Mouse (Mus musculus) hindbrain, embryonic 13.5 days (tissue): ENCODE measurements around the gene Klhl31. TPM values are rescaled to one million over a fixed set of nuclear protein-coding genes. Genes with fewer than 3 reads are reported as not detected.

Source experiments
- polyA plus RNA-seq: library from polyadenylated mRNA; unstranded; fragments of >200 nt; fragmentation: Nextera tagmentation; extraction: Ambion mirVana; gene quantifications from 2 replicates; pipeline ENCODE4 v1.2.1, GENCODE M21; 2015

Gene Klhl31
- polyA plus RNA-seq, 1 experiment from 2014 or later, result 0.48 TPM

Other genes starting within 250 kb of the Klhl31 start
- gene Lrrc1, start 91.6 kb upstream of the Klhl31 start, polyA plus RNA-seq, result 4.9 and 5.6 TPM in 2 replicates
- 15.9 and 16.4 TPM in 2 replicates for gene Gclc, start 118.0 kb downstream of the Klhl31 start, polyA plus RNA-seq